Mouse (Mus musculus) kidney, embryonic 14.5 days (tissue): ENCODE data around the gene Apba2. TPM values are rescaled to one million over a fixed set of nuclear protein-coding genes. Genes with fewer than 3 reads are reported as not detected.

Experiments
- ATAC-seq: fragments of 200-750 bp; cut with Nextera tagmentation; 2 replicates; pipeline ENCODE4 v1.8.0; 2017; ENCODE audit warnings: moderate number of reproducible peaks, mild to moderate bottlenecking, moderate TSS enrichment, moderate library complexity; ENCODE audit not compliant: low FRiP score, low TSS enrichment
- H3K27ac ChIP-seq: fragments of 300-500 bp; sonication (generic); 2 replicates; pipeline ENCODE4 v1.5.1; 2014; ENCODE audit warnings: low read depth, mild to moderate bottlenecking, low read length, moderate library complexity, mixed read lengths
- H3K27me3 ChIP-seq: fragments of 300-500 bp; sonication (generic); 2 replicates; pipeline ENCODE4 v1.6.1; 2014; ENCODE audit warnings: mild to moderate bottlenecking, low read length; ENCODE audit not compliant: control insufficient read depth, insufficient read depth
- H3K36me3 ChIP-seq: fragments of 300-500 bp; sonication (generic); 2 replicates; pipeline ENCODE4 v1.6.1; 2014; ENCODE audit warnings: low read length, mixed read lengths; ENCODE audit not compliant: control insufficient read depth, insufficient read depth
- H3K4me1 ChIP-seq: fragments of 300-500 bp; sonication (generic); 2 replicates; pipeline ENCODE4 v1.6.1; 2014; ENCODE audit warnings: low read length, mixed read lengths; ENCODE audit not compliant: control insufficient read depth, insufficient read depth
- H3K4me2 ChIP-seq: fragments of 300-500 bp; sonication (generic); replicated peaks from 2 replicates; pipeline ENCODE4 v1.6.1; 2014; ENCODE audit warnings: low read depth, mild to moderate bottlenecking, low read length
- H3K4me3 ChIP-seq: fragments of 300-500 bp; sonication (generic); 2 replicates; pipeline ENCODE4 v1.5.1; 2014; ENCODE audit warnings: mild to moderate bottlenecking, low read length
- H3K9ac ChIP-seq: fragments of 300-500 bp; sonication (generic); 2 replicates; pipeline ENCODE4 v1.6.1; 2014; ENCODE audit warnings: low read depth, mild to moderate bottlenecking, low read length, moderate library complexity
- H3K9me3 ChIP-seq: fragments of 300-500 bp; sonication (generic); 2 replicates; pipeline ENCODE4 v1.6.1; 2016; ENCODE audit warnings: low read length; ENCODE audit not compliant: control insufficient read depth
- WGBS: fragments of 180-500 bp; shearing (Covaris S2); extraction: QIAGEN DNeasy Blood & Tissue Kit; methylation state at CpG from one replicate; pipeline ENCODE4 v1.1.7; 2014; 5-methylcytosine and 5-hydroxymethylcytosine counted together
- polyA plus RNA-seq: library from polyadenylated mRNA; unstranded; fragments of >200 nt; fragmentation: Nextera tagmentation; extraction: Ambion mirVana; gene quantifications from 2 replicates; pipeline ENCODE4 v1.2.1, GENCODE M21; 2014

Apba2 gene
- polyA plus RNA-seq, 1 experiment from 2014 or later, result 2.8 TPM

GRCm38 (mm10) chr7:64631131-64631530 is 129.6 kb downstream of the Apba2 start:
- Histone ChIP-seq H3K9ac (no peak overlapping the region), H3K27me3 (no peaks in the 10 kb centered on the region), H3K9me3 (no peaks in the 10 kb centered on the region), H3K36me3 (no peaks in the 10 kb centered on the region), H3K4me1 (peaks cover 7% of the 10 kb centered on the region; the same call in 1 of the 2 replicates), H3K4me3 (no peak overlapping the region), H3K27ac (no peak overlapping the region), H3K4me2 (no peak overlapping the region)
- ATAC-seq, result no peak
- WGBS, result 68% methylated on average over 6 of the region's 6 CpGs

GRCm38 (mm10) chr7:64631781-64632351 is 130.4 kb downstream of the Apba2 start:
- Histone ChIP-seq H3K27me3 (no peaks in the 10 kb centered on the region), H3K4me3 (no peak overlapping the region), H3K36me3 (no peaks in the 10 kb centered on the region), H3K9ac (no peak overlapping the region), H3K4me1 (peaks cover 7% of the 10 kb centered on the region; the same call in 1 of the 2 replicates), H3K27ac (0 out of 2 replicates have a peak overlapping the region, but pooled peaks have one; percentile 7), H3K9me3 (no peaks in the 10 kb centered on the region), H3K4me2 (no peak overlapping the region)
- no peak; the same call in 1 of the 2 replicates for ATAC-seq
- WGBS, result 58% methylated on average over 6 of the region's 6 CpGs

GRCm38 (mm10) chr7:64633182-64633581 is 131.7 kb downstream of the Apba2 start:
- WGBS, result 67% methylated on average over 4 of the region's 4 CpGs
- Histone ChIP-seq H3K9ac (no peak overlapping the region), H3K27ac (no peak overlapping the region), H3K4me3 (no peak overlapping the region), H3K27me3 (no peaks in the 10 kb centered on the region), H3K4me2 (no peak overlapping the region), H3K4me1 (peaks cover 7% of the 10 kb centered on the region; the same call in 1 of the 2 replicates), H3K9me3 (no peaks in the 10 kb centered on the region), H3K36me3 (no peaks in the 10 kb centered on the region)
- ATAC-seq, result no peak

GRCm38 (mm10) chr7:64633916-64634315 is 132.4 kb downstream of the Apba2 start:
- Histone ChIP-seq H3K4me2 (no peak overlapping the region), H3K4me3 (no peak overlapping the region), H3K27ac (no peak overlapping the region), H3K36me3 (no peaks in the 10 kb centered on the region), H3K27me3 (no peaks in the 10 kb centered on the region), H3K9ac (no peak overlapping the region), H3K9me3 (no peaks in the 10 kb centered on the region), H3K4me1 (peaks cover 7% of the 10 kb centered on the region; the same call in 1 of the 2 replicates)
- ATAC-seq, result no peak
- WGBS, result 77% methylated on average over 5 of the region's 5 CpGs

- no peak overlapping the region for H3K4me2 ChIP-seq
- H3K4me3 ChIP-seq, result no peak overlapping the region
- H3K27me3 ChIP-seq, result no peaks in the 10 kb centered on the region
- ATAC-seq, result no peak
- no peak overlapping the region for H3K9ac ChIP-seq
- H3K4me1 ChIP-seq, result peaks cover 7% of the 10 kb centered on the region; the same call in 1 of the 2 replicates
- no peak overlapping the region for H3K27ac ChIP-seq
- H3K9me3 ChIP-seq, result no peaks in the 10 kb centered on the region
- no peaks in the 10 kb centered on the region for H3K36me3 ChIP-seq
Measured at GRCm38 (mm10) chr7:64634482-64634881, 133.0 kb downstream of the Apba2 start.

- Histone ChIP-seq H3K4me3 (no peak overlapping the region), H3K27ac (no peak overlapping the region), H3K4me2 (no peak overlapping the region), H3K9ac (no peak overlapping the region), H3K27me3 (no peaks in the 10 kb centered on the region), H3K4me1 (no peaks in the 10 kb centered on the region), H3K36me3 (no peaks in the 10 kb centered on the region), H3K9me3 (no peaks in the 10 kb centered on the region)
- no peak for ATAC-seq
- 77% methylated on average over 4 of the region's 4 CpGs for WGBS
Measured at GRCm38 (mm10) chr7:64638922-64639321, 137.4 kb downstream of the Apba2 start.

- ATAC-seq, result no peak
- no peaks in the 10 kb centered on the region for H3K27me3 ChIP-seq
- H3K4me1 ChIP-seq, result no peaks in the 10 kb centered on the region
- no peaks in the 10 kb centered on the region for H3K9me3 ChIP-seq
- no peak overlapping the region for H3K4me3 ChIP-seq
- WGBS, result 86% methylated on average over 3 of the region's 3 CpGs
- H3K27ac ChIP-seq, result no peak overlapping the region
- no peaks in the 10 kb centered on the region for H3K36me3 ChIP-seq
- no peak overlapping the region for H3K9ac ChIP-seq
- H3K4me2 ChIP-seq, result no peak overlapping the region
Measured at GRCm38 (mm10) chr7:64640651-64641050, 139.1 kb downstream of the Apba2 start.

GRCm38 (mm10) chr7:64642903-64643302 is 141.4 kb downstream of the Apba2 start:
- Histone ChIP-seq H3K36me3 (no peaks in the 10 kb centered on the region), H3K4me2 (no peak overlapping the region), H3K27ac (no peak overlapping the region), H3K27me3 (no peaks in the 10 kb centered on the region), H3K9ac (no peak overlapping the region), H3K9me3 (no peaks in the 10 kb centered on the region), H3K4me3 (no peak overlapping the region), H3K4me1 (no peaks in the 10 kb centered on the region)
- WGBS, result 50% methylated on average over 1 of the region's 1 CpGs
- no peak for ATAC-seq

- 55% methylated on average over 3 of the region's 3 CpGs for WGBS
- no peaks in the 10 kb centered on the region for H3K36me3 ChIP-seq
- no peak overlapping the region for H3K4me3 ChIP-seq
- H3K4me1 ChIP-seq, result no peaks in the 10 kb centered on the region
- no peak for ATAC-seq
- no peak overlapping the region for H3K9ac ChIP-seq
- no peak overlapping the region for H3K27ac ChIP-seq
- no peaks in the 10 kb centered on the region for H3K9me3 ChIP-seq
- no peaks in the 10 kb centered on the region for H3K27me3 ChIP-seq
- no peak overlapping the region for H3K4me2 ChIP-seq
Measured at GRCm38 (mm10) chr7:64645458-64645857, 144.0 kb downstream of the Apba2 start.
